Mouse (Mus musculus) thymus, postnatal 14 days (tissue): ENCODE results near the gene Vmn1r176.
"Not testable (repeated sequence)": the region's sequence is repeated elsewhere in the genome, so short reads cannot be mapped to it uniquely, and the experiment has no call there.

Source experiments
- DNase-seq: peaks from one replicate; pipeline ENCODE4 v3.0.0; 2021

Gene Vmn1r176

DNA sequence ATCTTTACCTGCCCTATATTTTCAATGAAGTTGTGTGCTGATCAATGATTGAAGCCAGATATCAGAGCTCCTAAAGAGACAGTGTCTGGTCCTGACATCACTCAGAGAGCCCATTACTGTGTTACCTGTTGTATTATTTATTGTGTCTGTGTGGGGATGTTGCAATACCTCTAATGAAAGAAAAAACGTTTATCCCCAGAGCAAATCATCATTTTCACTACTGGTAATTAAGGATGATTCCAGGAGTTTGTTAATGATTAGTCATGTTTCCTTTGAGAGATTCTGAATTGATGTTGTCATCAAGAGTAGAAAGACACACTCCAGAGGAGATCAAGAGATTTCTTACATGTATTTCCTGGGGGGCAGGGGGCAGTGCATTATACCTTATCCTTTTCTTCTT lies at the start of gene Vmn1r176:
TSS of gene Vmn1r176 (minus strand) at position 101 of the 400 bp plus-strand sequence.
- not testable (repeated sequence) for DNase-seq

- DNase-seq, result not testable (repeated sequence)
Measured at GRCm38 (mm10) chr7:23876918-23877317, 39.7 kb upstream of the Vmn1r176 start.

- DNase-seq, result not testable (repeated sequence)
Measured at GRCm38 (mm10) chr7:23866349-23866748, 29.2 kb upstream of the Vmn1r176 start, which contains the start of gene Vmn1r177. Gene Vmn1r177, minus strand, starts transcription at chr7:23866449.

GRCm38 (mm10) chr7:23810543-23810942 lies 26.6 kb downstream of the Vmn1r176 start, which contains the start of gene Vmn1r175:
Gene Vmn1r175, minus strand, starts transcription at chr7:23810643.
- not testable (repeated sequence) for DNase-seq

GRCm38 (mm10) chr7:23784526-23784925 lies 52.6 kb downstream of the Vmn1r176 start:
- DNase-seq, result no peak
